Mouse (Mus musculus): Measurements from ENCODE around the gene Myo16. TPM values are rescaled to one million over a fixed set of nuclear protein-coding genes. Genes with fewer than 3 reads are reported as not detected.

Gene Myo16
- polyA plus RNA-seq, 2 experiments: 0.55 to 0.98 TPM

- no peaks in the 10 kb centered on the region for H3K27me3 ChIP-seq (ENCODE audit: control insufficient read depth, insufficient read depth, low read length)
- H3K4me2 ChIP-seq (replicated peaks; ENCODE audit: low read depth, low read length, severe bottlenecking): no peak overlapping the region
- no peak overlapping the region for H3K9ac ChIP-seq (ENCODE audit: low read depth, low read length, severe bottlenecking)
- H3K36me3 ChIP-seq (ENCODE audit: control insufficient read depth, insufficient read depth, low read length): no peaks in the 10 kb centered on the region
- no peaks in the 10 kb centered on the region for H3K4me1 ChIP-seq (ENCODE audit: control insufficient read depth, insufficient read depth, low read length)
- DNase-seq (ENCODE audit: low spot score): no peak
- ATAC-seq (ENCODE audit: low FRiP score, low read depth): no peak
- no peaks in the 10 kb centered on the region for H3K9me3 ChIP-seq (ENCODE audit: control insufficient read depth, low read length)
- no peak for TF ChIP-seq POLR2A (IDR thresholded peaks at IDR 0.05; ENCODE audit: borderline replicate concordance, extremely low read depth, insufficient read depth, insufficient read length)
- no peak overlapping the region for H3K27ac ChIP-seq (replicated peaks; ENCODE audit: low read depth, low read length)
- no peak overlapping the region for H3K4me3 ChIP-seq (replicated peaks; ENCODE audit: low read length)
- WGBS: 74% methylated on average over 8 of the region's 8 CpGs
Measured at GRCm38 (mm10) chr8:10517381-10517780, 363.7 kb downstream of the Myo16 start.

GRCm38 (mm10) chr8:10519276-10519675 is 365.6 kb downstream of the Myo16 start:
- Histone ChIP-seq H3K36me3 (ENCODE audit: control insufficient read depth, insufficient read depth, low read length) (no peaks in the 10 kb centered on the region), H3K9me3 (ENCODE audit: control insufficient read depth, low read length) (no peaks in the 10 kb centered on the region), H3K9ac (ENCODE audit: low read depth, low read length, severe bottlenecking) (no peak overlapping the region), H3K4me1 (ENCODE audit: control insufficient read depth, insufficient read depth, low read length) (no peaks in the 10 kb centered on the region), H3K27me3 (ENCODE audit: control insufficient read depth, insufficient read depth, low read length) (no peaks in the 10 kb centered on the region), H3K4me2 (replicated peaks; ENCODE audit: low read depth, low read length, severe bottlenecking) (no peak overlapping the region), H3K4me3 (replicated peaks; ENCODE audit: low read length) (no peak overlapping the region), H3K27ac (replicated peaks; ENCODE audit: low read depth, low read length) (no peak overlapping the region)
- ATAC-seq (ENCODE audit: low FRiP score, low read depth) (no peak), DNase-seq (ENCODE audit: low spot score) (no peak)
- no peak for TF ChIP-seq POLR2A (IDR thresholded peaks at IDR 0.05; ENCODE audit: borderline replicate concordance, extremely low read depth, insufficient read depth, insufficient read length)
- 83% methylated on average over 7 of the region's 7 CpGs for WGBS

GRCm38 (mm10) chr8:10521463-10521862 is 367.8 kb downstream of the Myo16 start:
- H3K4me1 ChIP-seq (ENCODE audit: control insufficient read depth, insufficient read depth, low read length): no peaks in the 10 kb centered on the region
- H3K4me2 ChIP-seq (replicated peaks; ENCODE audit: low read depth, low read length, severe bottlenecking): no peak overlapping the region
- TF ChIP-seq POLR2A (IDR thresholded peaks at IDR 0.05; ENCODE audit: borderline replicate concordance, extremely low read depth, insufficient read depth, insufficient read length): no peak
- no peaks in the 10 kb centered on the region for H3K27me3 ChIP-seq (ENCODE audit: control insufficient read depth, insufficient read depth, low read length)
- H3K27ac ChIP-seq (replicated peaks; ENCODE audit: low read depth, low read length): no peak overlapping the region
- 50% methylated on average over 4 of the region's 4 CpGs for WGBS
- DNase-seq (ENCODE audit: low spot score) (no peak), ATAC-seq (ENCODE audit: low FRiP score, low read depth) (no peak)
- no peaks in the 10 kb centered on the region for H3K9me3 ChIP-seq (ENCODE audit: control insufficient read depth, low read length)
- no peak overlapping the region for H3K9ac ChIP-seq (ENCODE audit: low read depth, low read length, severe bottlenecking)
- H3K4me3 ChIP-seq (replicated peaks; ENCODE audit: low read length): no peak overlapping the region
- no peaks in the 10 kb centered on the region for H3K36me3 ChIP-seq (ENCODE audit: control insufficient read depth, insufficient read depth, low read length)

GRCm38 (mm10) chr8:10525686-10526085 is 372.0 kb downstream of the Myo16 start:
- Histone ChIP-seq H3K9me3 (ENCODE audit: control insufficient read depth, low read length) (no peaks in the 10 kb centered on the region), H3K36me3 (ENCODE audit: control insufficient read depth, insufficient read depth, low read length) (no peaks in the 10 kb centered on the region), H3K9ac (ENCODE audit: low read depth, low read length, severe bottlenecking) (no peak overlapping the region), H3K27me3 (ENCODE audit: control insufficient read depth, insufficient read depth, low read length) (no peaks in the 10 kb centered on the region), H3K4me1 (ENCODE audit: control insufficient read depth, insufficient read depth, low read length) (no peaks in the 10 kb centered on the region), H3K27ac (replicated peaks; ENCODE audit: low read depth, low read length) (no peak overlapping the region), H3K4me2 (replicated peaks; ENCODE audit: low read depth, low read length, severe bottlenecking) (no peak overlapping the region), H3K4me3 (replicated peaks; ENCODE audit: low read length) (no peak overlapping the region)
- no peak for TF ChIP-seq POLR2A (IDR thresholded peaks at IDR 0.05; ENCODE audit: borderline replicate concordance, extremely low read depth, insufficient read depth, insufficient read length)
- ATAC-seq (ENCODE audit: low FRiP score, low read depth) (no peak), DNase-seq (ENCODE audit: low spot score) (no peak)
- 58% methylated on average over 4 of the region's 4 CpGs for WGBS

- no peak overlapping the region for H3K4me3 ChIP-seq (replicated peaks; ENCODE audit: low read length)
- H3K27me3 ChIP-seq (ENCODE audit: control insufficient read depth, insufficient read depth, low read length): no peaks in the 10 kb centered on the region
- no peak overlapping the region for H3K27ac ChIP-seq (replicated peaks; ENCODE audit: low read depth, low read length)
- H3K4me2 ChIP-seq (replicated peaks; ENCODE audit: low read depth, low read length, severe bottlenecking): no peak overlapping the region
- no peak for TF ChIP-seq POLR2A (IDR thresholded peaks at IDR 0.05; ENCODE audit: borderline replicate concordance, extremely low read depth, insufficient read depth, insufficient read length)
- WGBS: 86% methylated on average over 5 of the region's 5 CpGs
- DNase-seq (ENCODE audit: low spot score) (no peak), ATAC-seq (ENCODE audit: low FRiP score, low read depth) (no peak)
- H3K36me3 ChIP-seq (ENCODE audit: control insufficient read depth, insufficient read depth, low read length): no peaks in the 10 kb centered on the region
- no peak overlapping the region for H3K9ac ChIP-seq (ENCODE audit: low read depth, low read length, severe bottlenecking)
- H3K4me1 ChIP-seq (ENCODE audit: control insufficient read depth, insufficient read depth, low read length): no peaks in the 10 kb centered on the region
- no peaks in the 10 kb centered on the region for H3K9me3 ChIP-seq (ENCODE audit: control insufficient read depth, low read length)
Measured at GRCm38 (mm10) chr8:10526616-10527015, 372.9 kb downstream of the Myo16 start.
